Mouse (Mus musculus): ENCODE measurements around the gene Cpne2.

Gene Cpne2

DNA sequence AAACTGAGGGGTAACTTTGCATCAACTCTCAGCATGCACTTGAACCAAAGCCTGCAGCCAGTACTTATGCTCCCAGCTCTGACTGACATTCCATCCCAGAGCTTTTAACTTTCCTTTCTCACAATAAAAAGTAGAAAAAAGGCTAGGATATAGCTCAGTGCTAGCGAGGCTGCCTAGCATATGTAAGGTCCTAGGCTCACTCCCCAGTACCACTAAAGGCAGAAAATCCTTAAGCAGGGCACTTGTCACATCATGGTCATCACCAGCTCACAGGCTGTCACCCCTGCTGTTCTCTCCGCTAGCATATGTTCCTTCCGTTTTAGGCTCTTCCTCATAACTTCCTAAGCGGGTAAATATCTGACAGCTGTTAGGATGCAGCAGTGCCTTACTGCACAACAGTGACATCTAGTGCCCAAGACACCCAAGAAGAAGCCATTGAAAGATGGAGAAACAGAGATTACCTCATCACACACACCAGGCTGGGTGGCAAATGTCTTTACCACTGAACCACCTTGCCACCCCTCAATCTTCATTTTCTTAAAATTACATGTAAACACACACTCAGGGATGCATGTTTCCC lies 51.5 kb downstream of the Cpne2 start:
- peak; percentile 82 for DNase-seq

DNA sequence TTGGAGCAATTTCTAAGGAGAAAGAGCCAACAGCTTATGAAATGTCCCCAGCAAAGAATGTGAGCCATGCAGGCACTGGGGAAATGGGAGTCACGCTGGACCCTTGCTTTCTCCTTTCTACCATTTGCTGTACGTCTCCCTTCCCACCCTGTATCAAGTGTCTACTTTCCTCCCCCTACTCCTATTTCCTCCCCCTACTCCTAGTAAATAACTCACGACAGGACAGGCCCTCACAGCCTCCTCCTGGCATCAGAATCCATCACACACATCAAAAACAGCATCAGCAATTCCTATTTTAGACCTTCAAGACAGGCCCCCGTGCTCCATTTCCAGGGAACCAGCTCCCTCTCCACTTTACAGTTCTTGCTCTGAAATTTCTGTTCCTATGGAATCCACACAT lies 58.9 kb downstream of the Cpne2 start:
- no peak for DNase-seq

DNA sequence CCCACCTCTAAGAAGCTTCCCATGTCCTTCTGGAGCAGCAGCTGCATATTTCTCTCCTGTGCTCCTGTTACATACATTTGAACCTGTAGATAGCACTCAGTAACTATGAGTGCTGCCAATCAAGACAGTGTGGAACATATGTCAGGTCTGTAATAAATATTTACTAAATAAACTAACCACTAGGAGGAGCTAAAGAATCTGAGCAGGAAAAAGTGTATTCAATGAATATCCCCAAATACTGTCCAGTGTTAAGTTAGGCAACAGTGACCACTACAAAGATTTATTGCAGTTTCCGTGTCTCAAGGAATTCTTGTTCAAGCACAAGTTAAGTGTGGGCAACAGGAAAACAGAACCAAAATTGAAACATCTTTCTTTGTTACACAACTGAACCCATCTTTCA lies 61.4 kb downstream of the Cpne2 start:
- DNase-seq = peak; percentile 16

DNA sequence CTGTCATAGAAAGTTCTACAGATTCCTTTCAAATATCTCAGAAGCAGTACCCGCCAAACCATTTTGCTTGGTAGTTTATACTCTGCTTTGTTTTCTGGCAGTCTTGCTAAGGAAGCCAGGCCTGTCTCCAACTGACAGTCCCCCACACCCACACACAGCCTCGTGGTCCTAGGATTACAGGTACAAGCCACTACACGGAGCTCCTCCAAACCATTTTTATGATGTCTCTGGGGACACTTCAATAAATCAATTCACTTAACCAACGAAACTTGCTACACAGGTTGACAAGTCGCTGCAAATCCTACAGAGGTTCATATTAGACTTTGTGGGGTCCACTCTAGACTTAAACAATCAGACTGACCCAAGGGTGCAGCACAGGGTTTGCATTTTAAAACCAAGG lies 67.7 kb downstream of the Cpne2 start:
- no peak for DNase-seq

DNA sequence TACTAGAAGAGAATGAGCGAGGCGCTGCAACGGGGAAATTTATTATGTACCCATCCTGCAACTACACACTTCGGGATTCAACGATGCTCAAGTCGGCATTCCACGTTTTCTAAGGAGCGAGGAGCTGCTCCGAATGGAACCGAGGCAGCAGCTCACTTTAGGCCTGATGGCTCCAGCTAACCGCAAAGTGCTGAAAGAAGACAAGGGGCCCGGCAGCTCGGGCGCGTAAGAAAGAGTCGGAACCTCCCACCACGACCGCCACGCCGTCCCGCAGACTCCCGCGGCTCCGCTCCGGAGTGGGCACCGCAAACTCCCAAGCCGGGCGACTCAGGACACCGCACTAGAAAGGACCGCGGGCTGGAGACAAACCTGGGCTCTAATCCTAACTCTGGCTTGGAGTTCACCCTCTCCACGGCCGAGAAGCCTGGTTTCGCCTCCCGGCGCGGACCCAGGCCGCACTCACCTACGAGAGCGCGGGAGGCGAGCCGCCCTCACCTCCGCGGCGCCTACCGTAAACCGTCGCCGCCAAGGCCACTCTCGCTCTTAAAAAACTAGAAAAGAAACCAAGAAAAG lies 68.3 kb downstream of the Cpne2 start:
- DNase-seq = no peak

DNA sequence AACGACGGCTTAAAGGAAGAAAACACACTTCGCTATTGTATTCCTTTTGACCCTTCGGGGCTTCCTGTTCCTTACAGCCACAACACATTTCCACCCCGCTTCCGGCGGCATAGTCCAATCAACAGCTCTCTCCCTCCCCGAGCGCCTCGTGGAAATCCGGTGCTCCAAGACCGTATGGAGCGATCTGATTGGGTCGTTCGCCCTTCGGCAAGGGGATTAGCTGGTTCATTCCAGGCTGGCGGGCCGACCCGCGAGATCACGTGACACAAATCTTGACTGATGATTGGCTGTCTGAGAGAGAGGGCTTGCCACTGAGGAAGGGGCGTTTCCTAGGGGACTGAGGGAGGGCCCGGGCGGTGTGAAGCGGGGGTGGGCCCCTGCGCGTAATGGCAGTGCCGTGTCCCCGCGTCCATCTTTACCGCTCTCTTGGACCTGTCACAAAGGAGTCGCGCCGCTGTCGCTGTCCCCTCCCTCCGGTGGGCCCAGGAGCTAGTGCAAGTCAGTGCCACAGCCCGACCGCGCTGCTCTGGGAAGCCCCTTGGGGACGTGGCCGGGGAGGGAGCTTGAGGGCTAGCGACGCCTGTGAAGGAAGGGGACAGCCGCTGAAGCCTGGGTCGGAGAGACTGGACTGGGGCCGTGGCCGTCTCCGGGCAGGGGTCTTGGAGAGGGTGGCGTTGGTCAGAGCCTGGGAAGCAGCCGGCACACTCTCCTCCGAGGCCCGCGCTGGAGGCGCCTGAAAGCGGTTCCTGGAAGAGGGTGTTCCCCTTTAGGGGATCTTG lies 69.0 kb downstream of the Cpne2 start, which contains the start of the genes Rspry1 and Fam192a:
TSS of gene Rspry1 (plus strand) at position 331 of the 779 bp plus-strand sequence.
TSS of gene Fam192a (minus strand) at position 391 of the 779 bp plus-strand sequence.
- DNase-seq = peak; percentile 100

DNA sequence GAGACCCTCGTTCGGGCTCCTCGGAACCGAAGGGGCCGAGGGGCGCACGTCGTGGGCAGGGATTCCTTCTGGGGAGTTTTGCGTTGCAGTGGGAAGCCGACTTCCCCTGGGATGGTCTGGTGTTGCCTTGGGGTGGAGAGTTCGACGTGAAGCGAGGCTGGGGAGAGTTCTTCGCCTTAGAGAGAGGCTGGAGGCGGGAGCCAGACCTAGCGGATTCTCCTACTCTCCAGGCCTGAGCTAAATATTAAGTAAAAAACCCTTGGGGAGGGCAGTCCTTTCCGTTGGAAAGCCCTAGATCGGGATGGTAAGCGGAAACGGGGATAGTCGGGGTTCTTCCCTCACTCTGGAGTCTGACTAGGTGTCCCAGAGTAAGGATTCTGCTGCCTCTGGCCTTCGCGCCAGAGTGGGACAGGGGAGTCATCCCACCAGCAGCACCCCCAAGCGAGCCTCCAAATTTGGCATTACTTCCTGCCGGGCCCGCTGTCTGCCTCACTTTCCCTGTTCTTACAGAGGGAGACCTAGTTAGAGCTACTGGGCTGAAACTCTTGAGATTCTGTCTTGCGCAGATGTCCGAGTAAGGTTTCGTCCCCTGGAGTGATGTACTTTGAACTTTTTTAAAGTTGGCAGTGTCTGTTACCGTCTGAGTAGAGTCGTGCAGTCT lies 69.8 kb downstream of the Cpne2 start:
- DNase-seq = no peak

DNA sequence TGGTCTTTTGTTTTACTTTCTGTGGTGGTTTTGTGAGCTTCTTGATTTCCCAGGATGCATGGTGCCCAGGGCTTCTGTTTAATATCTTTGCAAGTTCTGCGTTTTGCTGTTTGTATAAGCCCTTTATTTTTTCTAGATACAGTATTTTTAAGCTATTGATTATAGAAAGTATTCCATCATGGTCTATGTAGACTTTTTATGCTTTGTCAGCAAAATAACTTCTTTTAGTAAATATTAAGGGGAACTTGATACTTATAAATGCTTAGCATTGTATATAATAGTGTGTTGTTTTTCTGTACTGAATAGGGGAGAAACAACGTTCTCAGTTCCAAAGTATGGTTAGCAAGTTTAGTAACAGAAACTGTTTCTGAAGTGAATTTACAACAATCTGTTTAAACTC lies 71.2 kb downstream of the Cpne2 start:
- no peak for DNase-seq

DNA sequence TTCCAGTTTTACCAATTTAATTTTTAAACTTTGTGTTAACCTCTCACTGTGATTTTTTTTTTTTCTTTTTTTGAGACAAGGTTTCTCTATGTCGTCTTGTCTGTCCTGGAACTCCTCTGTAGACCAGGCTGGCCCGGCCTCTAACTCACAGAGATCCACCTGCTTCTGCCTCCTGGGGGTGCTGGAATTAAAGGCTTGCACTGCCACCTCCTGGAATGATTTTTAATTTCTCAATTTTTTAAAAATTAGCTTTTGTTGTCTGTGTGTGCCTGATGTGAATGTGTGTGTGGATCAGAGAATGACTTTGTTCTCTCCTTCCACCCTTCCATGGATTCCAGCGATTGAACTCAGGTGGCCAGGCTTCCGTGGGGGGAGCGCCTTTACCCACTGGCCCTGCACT lies 74.3 kb downstream of the Cpne2 start:
- DNase-seq = no peak

Measured in retina, postnatal 1 day (tissue).